Mouse (Mus musculus) liver, embryonic 14.5 days (tissue): ENCODE measurements around the gene Metap2. TPM values are rescaled to one million over a fixed set of nuclear protein-coding genes. Genes with fewer than 3 reads are reported as not detected.

Experiments
- ATAC-seq: fragments of 200-750 bp; cut with Nextera tagmentation; 2 replicates; pipeline ENCODE4 v1.8.0; 2017; ENCODE audit warnings: moderate number of reproducible peaks, mild to moderate bottlenecking, moderate library complexity; ENCODE audit not compliant: insufficient read depth
- DNase-seq, 3 experiments: peaks; one replicate each; pipeline ENCODE4 v3.0.0-alpha.2; 2012 to 2013; ENCODE audit warnings: low read depth in 3 of 3, low spot score in 3 of 3
- H3K27ac ChIP-seq: fragments of 300-500 bp; sonication (generic); 2 replicates; pipeline ENCODE4 v1.5.1; 2014; ENCODE audit warnings: moderate library complexity, mild to moderate bottlenecking, control low read depth, inconsistent platforms
- H3K27me3 ChIP-seq: fragments of 300-500 bp; sonication (generic); 2 replicates; pipeline ENCODE4 v1.6.1; 2014; ENCODE audit warnings: mild to moderate bottlenecking, low read length, moderate library complexity; ENCODE audit not compliant: control insufficient read depth, insufficient read depth
- H3K36me3 ChIP-seq: fragments of 300-500 bp; sonication (generic); replicated peaks from 2 replicates; pipeline ENCODE4 v1.6.1; 2014; ENCODE audit warnings: low read depth; ENCODE audit not compliant: control insufficient read depth, insufficient read depth
- H3K4me1 ChIP-seq, 2 experiments: fragments of 200-500 bp in 1 of 2; fragments of 300-500 bp in 1 of 2; sonication (generic) in 1 of 2; replicated peaks; 2 replicates each; pipeline ENCODE4 v1.6.1; 2012 to 2014; ENCODE audit warnings: antibody characterized with exemption in 1 of 2, inconsistent platforms in 1 of 2, low read length in 1 of 2; ENCODE audit not compliant: control insufficient read depth in 2 of 2, insufficient read depth in 2 of 2
- H3K4me2 ChIP-seq: fragments of 300-500 bp; sonication (generic); 2 replicates; pipeline ENCODE4 v1.6.1; 2014; ENCODE audit warnings: low read depth, mild to moderate bottlenecking, control low read depth, moderate library complexity
- H3K4me3 ChIP-seq, 2 experiments: fragments of 200-500 bp in 1 of 2; fragments of 300-500 bp in 1 of 2; sonication (generic) in 1 of 2; 2 replicates each; pipeline ENCODE4 v1.5.1; 2012 to 2014; ENCODE audit warnings: low read depth in 2 of 2, low read length in 2 of 2, mild to moderate bottlenecking in 2 of 2, control low read depth in 1 of 2, inconsistent platforms in 1 of 2, moderate library complexity in 1 of 2; ENCODE audit not compliant: insufficient read depth in 1 of 2
- H3K9ac ChIP-seq: fragments of 300-500 bp; sonication (generic); replicated peaks from 2 replicates; pipeline ENCODE4 v1.6.1; 2014; ENCODE audit warnings: mild to moderate bottlenecking, control low read depth, moderate library complexity
- H3K9me3 ChIP-seq: fragments of 300-500 bp; sonication (generic); 2 replicates; pipeline ENCODE4 v1.6.1; 2016; ENCODE audit warnings: low read length, mixed read lengths; ENCODE audit not compliant: control insufficient read depth
- CTCF ChIP-seq: IDR thresholded peaks from 2 replicates; pipeline ENCODE4 v1.5.1; 2016; ENCODE audit warnings: antibody characterized with exemption, low read depth, control low read depth
- EP300 ChIP-seq: IDR thresholded peaks from 2 replicates; pipeline ENCODE4 v1.6.1; 2016; ENCODE audit warnings: antibody characterized with exemption, low read depth
- WGBS: fragments of 180-500 bp; shearing (Covaris S2); extraction: QIAGEN DNeasy Blood & Tissue Kit; methylation state at CpG from one replicate; pipeline ENCODE4 v1.1.7; 2014; ENCODE audit not compliant: insufficient replicate concordance; 5-methylcytosine and 5-hydroxymethylcytosine counted together
- polyA plus RNA-seq, 2 experiments: library from polyadenylated mRNA; depleted of rRNA in 1 of 2; stranded (reverse) in 1 of 2; unstranded in 1 of 2; fragments of >200 nt; fragmentation: Nextera tagmentation in 1 of 2; extraction: Ambion mirVana in 1 of 2; gene quantifications; 2 replicates each; pipeline versions ENCODE4 v1.2.1 to v1.2.3; 2012 to 2014

Metap2 gene
- polyA plus RNA-seq, 2 experiments = 176 to 181 TPM

GRCm38 (mm10) chr10:93888590-93888934 is 8.3 kb downstream of the Metap2 start:
- TF ChIP-seq EP300 (no peak), CTCF (no peak)
- Histone ChIP-seq H3K4me2 (peak overlapping the region; percentile 97), H3K9me3 (no peaks in the 10 kb centered on the region), H3K36me3 (peaks cover 39% of the 10 kb centered on the region), H3K27me3 (no peaks in the 10 kb centered on the region; the same call in 1 of the 2 replicates), H3K4me1 (peaks cover 52 to 56% of the 10 kb centered on the region in 2 experiments), H3K4me3 (peak overlapping the region; percentile 79 to 99), H3K27ac (peak overlapping the region; percentile 99), H3K9ac (peak overlapping the region; percentile 85)
- DNase-seq (no peak), ATAC-seq (no peak)
- 8% methylated on average over 10 of the region's 10 CpGs for whole genome bisulfite sequencing

GRCm38 (mm10) chr10:93885839-93886477 is 10.9 kb downstream of the Metap2 start:
- Histone ChIP-seq H3K27ac (peak overlapping the region; percentile 49), H3K27me3 (no peaks in the 10 kb centered on the region; the same call in 1 of the 2 replicates), H3K4me2 (peak overlapping the region; percentile 97), H3K4me1 (peaks cover 38 to 45% of the 10 kb centered on the region in 2 experiments), H3K4me3 (no peak overlapping the region), H3K36me3 (peaks cover 55% of the 10 kb centered on the region), H3K9me3 (no peaks in the 10 kb centered on the region), H3K9ac (peak overlapping the region; percentile 0; the same call in 1 of the 2 replicates)
- ATAC-seq = no peak
- WGBS = 59% methylated on average over 14 of the region's 14 CpGs
- DNase-seq = no peak
- TF ChIP-seq EP300 (peak; percentile 42; the same call in 1 of the 2 replicates), CTCF (no peak)

- peak; percentile 91 for ATAC-seq
- no peaks in the 10 kb centered on the region for H3K9me3 ChIP-seq
- TF ChIP-seq EP300 (no peak; the same call in 1 of the 2 replicates), CTCF (no peak)
- H3K27ac ChIP-seq = peak overlapping the region; percentile 91
- H3K36me3 ChIP-seq = peaks cover 86% of the 10 kb centered on the region
- no peaks in the 10 kb centered on the region for H3K27me3 ChIP-seq
- H3K4me3 ChIP-seq = peak overlapping the region in 1 of 2 experiments; percentile 35; a peak in 2 of 4 replicates
- peaks cover 35 to 38% of the 10 kb centered on the region in 2 experiments for H3K4me1 ChIP-seq
- peak overlapping the region; percentile 28; the same call in 1 of the 2 replicates for H3K9ac ChIP-seq
- 22% methylated on average over 8 of the region's 8 CpGs for WGBS
- peak overlapping the region; percentile 61 for H3K4me2 ChIP-seq
- peak; percentile 71 to 75 (median 75) for DNase-seq
Measured at GRCm38 (mm10) chr10:93882738-93883364, 14.0 kb downstream of the Metap2 start.

- TF ChIP-seq CTCF (no peak), EP300 (no peak)
- ATAC-seq (no peak), DNase-seq (no peak)
- peak overlapping the region; percentile 32; the same call in 1 of the 2 replicates for H3K4me2 ChIP-seq
- peaks cover 34% of the 10 kb centered on the region in 2 experiments for H3K4me1 ChIP-seq
- no peak overlapping the region for H3K4me3 ChIP-seq
- no peaks in the 10 kb centered on the region for H3K27me3 ChIP-seq
- H3K9me3 ChIP-seq = no peaks in the 10 kb centered on the region
- H3K9ac ChIP-seq = no peak overlapping the region
- no peak overlapping the region; the same call in 1 of the 2 replicates for H3K27ac ChIP-seq
- H3K36me3 ChIP-seq = peaks cover 80% of the 10 kb centered on the region
Measured at GRCm38 (mm10) chr10:93881918-93882317, 15.0 kb downstream of the Metap2 start.

GRCm38 (mm10) chr10:93878732-93879131 is 18.2 kb downstream of the Metap2 start:
- Histone ChIP-seq H3K27me3 (no peaks in the 10 kb centered on the region), H3K4me3 (no peak overlapping the region), H3K27ac (no peak overlapping the region), H3K4me2 (no peak overlapping the region), H3K4me1 (peaks cover 12 to 15% of the 10 kb centered on the region in 2 experiments), H3K36me3 (peaks cover 74% of the 10 kb centered on the region), H3K9me3 (no peaks in the 10 kb centered on the region), H3K9ac (no peak overlapping the region)
- WGBS = 92% methylated on average over 4 of the region's 4 CpGs
- TF ChIP-seq CTCF (no peak), EP300 (no peak)
- ATAC-seq (no peak), DNase-seq (no peak)
